In the genomic region with DNA sequence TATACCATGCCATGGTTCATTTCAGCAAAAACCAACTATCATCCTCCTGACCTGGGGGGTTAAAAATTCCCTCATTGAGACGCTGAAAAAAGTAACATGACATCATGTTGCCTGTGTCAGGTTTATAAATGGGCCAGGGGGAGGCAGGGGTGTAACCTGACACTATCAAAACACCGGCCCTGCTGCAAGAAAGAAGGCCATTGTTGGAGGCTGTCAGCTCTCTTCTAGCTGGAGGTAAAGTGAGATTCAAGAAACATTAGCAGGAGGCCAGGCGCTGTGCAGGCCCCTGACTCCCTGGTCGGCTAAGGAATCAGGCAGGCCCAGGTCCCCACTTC, we compare ENCODE assay signal across 8 mouse cellular contexts. TPM values are rescaled to one million over a fixed set of nuclear protein-coding genes. Genes with fewer than 3 reads are reported as not detected.
A peak's percentile ranks its signal among the peaks of the same experiment; 100 is the strongest.
DNase-seq lines count a peak whose midpoint lies in the region; ATAC-seq and TF ChIP-seq lines count a peak whose summit lies in the region.

No protein-coding gene starts in this region.

- peak overlapping the region; percentile 31; the same call in 1 of the 2 replicates for H3K27ac ChIP-seq in midbrain, embryonic 13.5 days
- H3K27ac ChIP-seq in midbrain, embryonic 14.5 days (replicated peaks; ENCODE audit: low read depth, low read length) = no peak overlapping the region
- peak overlapping the region; percentile 88 for H3K27ac ChIP-seq in forebrain, embryonic 12.5 days
- H3K27ac ChIP-seq in stomach, postnatal 0 days (replicated peaks) = peak overlapping the region; percentile 40; the same call in 1 of the 2 replicates

- no peak for TF ChIP-seq CTCF in stomach, postnatal 0 days (IDR thresholded peaks at IDR 0.05; ENCODE audit: low read depth)

- WGBS in midbrain, embryonic 13.5 days = 7% methylated on average over 4 of the region's 4 CpGs
- 5% methylated on average over 4 of the region's 4 CpGs for WGBS in midbrain, embryonic 14.5 days
- under 1% methylated on average over 4 of the region's 4 CpGs for WGBS in forebrain, embryonic 12.5 days
- WGBS in stomach, postnatal 0 days = 13% methylated on average over 4 of the region's 4 CpGs

- no peak for DNase-seq in midbrain, embryonic 14.5 days
- peak; percentile 29 for DNase-seq in kidney, adult 18-20 months
- peak; percentile 47 for DNase-seq in stomach, postnatal 0 days (ENCODE audit: low spot score)
- no peak for DNase-seq in thymus, postnatal 0 days (ENCODE audit: low spot score)

- H3K36me3 ChIP-seq in midbrain, embryonic 13.5 days = peaks cover 3% of the 10 kb centered on the region; the same call in 1 of the 2 replicates
- no peaks in the 10 kb centered on the region; the same call in 1 of the 2 replicates for H3K36me3 ChIP-seq in midbrain, embryonic 14.5 days (ENCODE audit: control insufficient read depth, insufficient read depth, low read length)
- H3K36me3 ChIP-seq in forebrain, embryonic 12.5 days (replicated peaks) = 0 out of 2 replicates have a peak, but pooled peaks cover 8% of the 10 kb centered on the region
- no peaks in the 10 kb centered on the region for H3K36me3 ChIP-seq in stomach, postnatal 0 days (ENCODE audit: control insufficient read depth, insufficient read depth, low read length)

- peaks cover 90% of the 10 kb centered on the region for H3K4me1 ChIP-seq in midbrain, embryonic 13.5 days (replicated peaks)
- peaks cover 65% of the 10 kb centered on the region for H3K4me1 ChIP-seq in midbrain, embryonic 14.5 days (ENCODE audit: control insufficient read depth, insufficient read depth, low read length)
- peaks cover 89% of the 10 kb centered on the region for H3K4me1 ChIP-seq in forebrain, embryonic 12.5 days
- peaks cover 18% of the 10 kb centered on the region for H3K4me1 ChIP-seq in stomach, postnatal 0 days (replicated peaks; ENCODE audit: control insufficient read depth, insufficient read depth)

- no peak for ATAC-seq in midbrain, embryonic 13.5 days
- ATAC-seq in midbrain, embryonic 14.5 days (ENCODE audit: low FRiP score, low TSS enrichment) = no peak
- ATAC-seq in forebrain, embryonic 12.5 days (ENCODE audit: low FRiP score) = peak; percentile 51; the same call in 1 of the 2 replicates
- peak; percentile 62; the same call in 1 of the 2 replicates for ATAC-seq in stomach, postnatal 0 days (ENCODE audit: low FRiP score, low TSS enrichment)
- ATAC-seq in inflammation-experienced regulatory T-cells, adult 6 months = no peak
- no peak for ATAC-seq in cerebellum, adult (ENCODE audit: insufficient number of reproducible peaks, low FRiP score, low TSS enrichment)

- H3K4me2 ChIP-seq in midbrain, embryonic 13.5 days (replicated peaks) = no peak overlapping the region
- H3K4me2 ChIP-seq in midbrain, embryonic 14.5 days (ENCODE audit: low read length) = no peak overlapping the region
- H3K4me2 ChIP-seq in forebrain, embryonic 12.5 days = peak overlapping the region; percentile 19
- no peak overlapping the region for H3K4me2 ChIP-seq in stomach, postnatal 0 days (replicated peaks; ENCODE audit: low read depth)

- no peaks in the 10 kb centered on the region for H3K27me3 ChIP-seq in midbrain, embryonic 13.5 days
- no peaks in the 10 kb centered on the region for H3K27me3 ChIP-seq in midbrain, embryonic 14.5 days (ENCODE audit: control insufficient read depth, insufficient read depth, low read length)
- no peaks in the 10 kb centered on the region for H3K27me3 ChIP-seq in forebrain, embryonic 12.5 days
- H3K27me3 ChIP-seq in stomach, postnatal 0 days (ENCODE audit: control insufficient read depth, insufficient read depth, low read length) = no peaks in the 10 kb centered on the region

- H3K9me3 ChIP-seq in midbrain, embryonic 13.5 days = no peaks in the 10 kb centered on the region
- H3K9me3 ChIP-seq in midbrain, embryonic 14.5 days (ENCODE audit: control insufficient read depth, low read length) = no peaks in the 10 kb centered on the region
- H3K9me3 ChIP-seq in forebrain, embryonic 12.5 days = no peaks in the 10 kb centered on the region
- H3K9me3 ChIP-seq in stomach, postnatal 0 days (ENCODE audit: control insufficient read depth, low read length) = no peaks in the 10 kb centered on the region

- no peak overlapping the region for H3K4me3 ChIP-seq in midbrain, embryonic 13.5 days (replicated peaks)
- H3K4me3 ChIP-seq in midbrain, embryonic 14.5 days (replicated peaks; ENCODE audit: low read depth, low read length) = no peak overlapping the region
- no peak overlapping the region for H3K4me3 ChIP-seq in forebrain, embryonic 12.5 days (replicated peaks)
- H3K4me3 ChIP-seq in stomach, postnatal 0 days (ENCODE audit: low read depth, low read length) = no peak overlapping the region

- no peak overlapping the region for H3K9ac ChIP-seq in midbrain, embryonic 13.5 days (replicated peaks)
- H3K9ac ChIP-seq in midbrain, embryonic 14.5 days (replicated peaks; ENCODE audit: low read length) = no peak overlapping the region
- no peak overlapping the region for H3K9ac ChIP-seq in forebrain, embryonic 12.5 days
- 0 out of 2 replicates have a peak overlapping the region, but pooled peaks have one; percentile 9 for H3K9ac ChIP-seq in stomach, postnatal 0 days (ENCODE audit: low read length)

- no peak for TF ChIP-seq EP300 in stomach, postnatal 0 days (optimal IDR thresholded peaks at IDR 0.05)

RNA-seq across cellular contexts. Expression of gene Pbx1, which starts 49.3 kb away (rescaled TPM):
- polyA plus RNA-seq in midbrain, embryonic 13.5 days (2015; fragmentation: Nextera tagmentation; extraction: Ambion mirVana) = 84.9 and 91.4 TPM in 2 replicates
- 114 and 125 TPM in 2 replicates for polyA plus RNA-seq in midbrain, embryonic 14.5 days (2014; fragmentation: Nextera tagmentation; extraction: Ambion mirVana)
- 69.4 and 72.2 TPM in 2 replicates for polyA plus RNA-seq in forebrain, embryonic 12.5 days (2016; fragmentation: Nextera tagmentation; extraction: Ambion mirVana)
- polyA plus RNA-seq in stomach, postnatal 0 days (2015; fragmentation: Nextera tagmentation; extraction: Ambion mirVana) = 23.1 and 23.2 TPM in 2 replicates
- polyA plus RNA-seq in thymus, postnatal 0 days (2015; fragmentation: Nextera tagmentation; extraction: Ambion mirVana) = 4.6 and 5.8 TPM in 2 replicates
- under 1 TPM in 2 of 3 experiments, not detected in 1; 0.05 to 0.43 TPM for polyA plus RNA-seq in inflammation-experienced regulatory T-cells, adult 6 months (2017; shearing (Covaris generic))

Comparison
In these comparisons a context has a peak if more than half of its experiments do, and no peak if none do; other contexts are left out.
1. ATAC-seq: peak in forebrain, embryonic 12.5 days (single experiment) and stomach, postnatal 0 days (single experiment); none in midbrain, embryonic 13.5 days (single experiment), midbrain, embryonic 14.5 days (single experiment), inflammation-experienced regulatory T-cells, adult 6 months (single experiment) and cerebellum, adult (single experiment).
2. DNase-seq: peak in kidney, adult 18-20 months (single experiment) and stomach, postnatal 0 days (single experiment); none in midbrain, embryonic 14.5 days (single experiment) and thymus, postnatal 0 days (single experiment).